Mouse (Mus musculus) lung, embryonic 14.5 days (tissue): ENCODE results near the gene Enox1. TPM values are rescaled to one million over a fixed set of nuclear protein-coding genes. Genes with fewer than 3 reads are reported as not detected.

ENCODE experiments used
- ATAC-seq: fragments of 200-750 bp; cut with Nextera tagmentation; 2 replicates; pipeline ENCODE4 v1.8.0; 2017; ENCODE audit warnings: mild to moderate bottlenecking, moderate TSS enrichment, moderate library complexity; ENCODE audit not compliant: insufficient read depth
- DNase-seq: peaks from one replicate; pipeline ENCODE4 v3.0.0-alpha.2; 2015
- H3K27ac ChIP-seq: fragments of 300-500 bp; sonication (generic); 2 replicates; pipeline ENCODE4 v1.5.1; 2014; ENCODE audit warnings: low read depth, mild to moderate bottlenecking, moderate library complexity
- H3K27me3 ChIP-seq: fragments of 300-500 bp; sonication (generic); 2 replicates; pipeline ENCODE4 v1.6.1; 2014; ENCODE audit warnings: low read length, control low read depth; ENCODE audit not compliant: insufficient read depth
- H3K36me3 ChIP-seq: fragments of 300-500 bp; sonication (generic); 2 replicates; pipeline ENCODE4 v1.6.1; 2014; ENCODE audit warnings: control low read depth; ENCODE audit not compliant: insufficient read depth
- H3K4me1 ChIP-seq: fragments of 300-500 bp; sonication (generic); 2 replicates; pipeline ENCODE4 v1.6.1; 2014; ENCODE audit warnings: antibody characterized with exemption, control low read depth; ENCODE audit not compliant: insufficient read depth
- H3K4me2 ChIP-seq: fragments of 300-500 bp; sonication (generic); 2 replicates; pipeline ENCODE4 v1.6.1; 2014; ENCODE audit warnings: mild to moderate bottlenecking
- H3K4me3 ChIP-seq: fragments of 300-500 bp; sonication (generic); 2 replicates; pipeline ENCODE4 v1.5.1; 2014; ENCODE audit warnings: low read depth, low read length
- H3K9ac ChIP-seq: fragments of 300-500 bp; sonication (generic); 2 replicates; pipeline ENCODE4 v1.6.1; 2014
- H3K9me3 ChIP-seq: fragments of 300-500 bp; sonication (generic); 2 replicates; pipeline ENCODE4 v1.6.1; 2016; ENCODE audit warnings: low read depth, low read length, control low read depth
- CTCF ChIP-seq: IDR thresholded peaks from 2 replicates; pipeline ENCODE4 v1.5.1; 2016; ENCODE audit warnings: antibody characterized with exemption, low read depth
- WGBS: fragments of 180-500 bp; shearing (Covaris S2); extraction: QIAGEN DNeasy Blood & Tissue Kit; methylation state at CpG from one replicate; pipeline ENCODE4 v1.1.7; 2014; 5-methylcytosine and 5-hydroxymethylcytosine counted together
- polyA plus RNA-seq: library from polyadenylated mRNA; unstranded; fragments of >200 nt; fragmentation: Nextera tagmentation; extraction: Ambion mirVana; gene quantifications from 2 replicates; pipeline ENCODE4 v1.2.1, GENCODE M21; 2014

Gene Enox1
- polyA plus RNA-seq, 1 experiment from 2014 or later: 2.8 TPM

- 76% methylated on average over 3 of the region's 3 CpGs for WGBS
- no peaks in the 10 kb centered on the region for H3K9me3 ChIP-seq
- H3K4me1 ChIP-seq: no peaks in the 10 kb centered on the region
- no peak overlapping the region for H3K27ac ChIP-seq
- TF ChIP-seq CTCF: no peak
- no peaks in the 10 kb centered on the region for H3K36me3 ChIP-seq
- no peak overlapping the region for H3K4me3 ChIP-seq
- no peak overlapping the region for H3K9ac ChIP-seq
- ATAC-seq (no peak), DNase-seq (no peak)
- no peaks in the 10 kb centered on the region for H3K27me3 ChIP-seq
- no peak overlapping the region for H3K4me2 ChIP-seq
These were observed 39.7 kb downstream of the Enox1 start for GRCm38 (mm10) chr14:77196246-77196645.

DNA sequence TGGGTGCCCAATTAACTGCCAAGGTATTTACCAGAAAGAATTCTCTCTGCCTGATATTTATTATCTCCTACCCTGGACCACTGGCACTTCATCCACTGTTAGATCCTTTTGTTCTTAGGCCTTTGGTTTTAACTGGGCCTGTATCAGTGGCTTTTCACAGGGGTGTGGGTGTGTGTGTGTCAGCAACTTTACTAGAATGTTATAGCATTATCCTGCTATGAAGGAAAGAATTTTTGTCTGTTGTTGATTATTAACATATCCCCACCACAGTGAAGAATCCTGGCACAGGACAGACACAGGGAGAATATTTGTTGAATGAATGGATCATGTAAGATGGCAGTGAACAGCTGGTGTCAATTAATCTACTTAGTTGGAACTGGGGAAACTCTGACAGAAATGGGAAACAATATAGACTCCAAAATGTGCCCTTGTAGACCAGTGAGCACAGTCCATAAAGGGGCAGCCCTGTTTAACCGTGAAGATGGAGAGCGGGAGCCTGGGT is 40.9 kb downstream of the Enox1 start:
- H3K4me2 ChIP-seq: no peak overlapping the region
- no peak overlapping the region for H3K9ac ChIP-seq
- H3K27me3 ChIP-seq: no peaks in the 10 kb centered on the region
- H3K36me3 ChIP-seq: no peaks in the 10 kb centered on the region
- no peak overlapping the region for H3K4me3 ChIP-seq
- WGBS: 79% methylated on average over 2 of the region's 2 CpGs
- H3K9me3 ChIP-seq: no peaks in the 10 kb centered on the region
- H3K4me1 ChIP-seq: no peaks in the 10 kb centered on the region
- no peak for TF ChIP-seq CTCF
- DNase-seq (no peak), ATAC-seq (no peak)
- H3K27ac ChIP-seq: no peak overlapping the region

DNA sequence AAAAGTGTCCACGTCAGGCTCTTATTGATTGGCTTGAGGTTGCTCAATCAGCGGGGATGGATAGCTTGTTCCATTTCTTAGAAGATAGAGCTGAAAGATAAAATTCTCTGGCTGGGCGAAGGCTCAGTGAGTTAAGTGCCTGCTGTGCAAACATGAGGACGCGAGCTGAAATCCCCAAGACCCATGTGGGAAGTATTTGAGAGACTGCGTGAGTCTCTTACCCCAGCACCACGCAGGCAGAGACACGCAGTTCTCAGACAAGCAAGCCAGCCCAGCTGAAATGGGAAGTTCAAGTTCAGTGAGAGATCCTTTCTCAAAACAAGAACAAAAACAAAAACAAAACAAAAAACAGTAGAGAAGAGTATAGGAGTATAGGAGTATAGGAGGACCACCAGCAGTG is 54.3 kb downstream of the Enox1 start:
- WGBS: 54% methylated on average over 8 of the region's 8 CpGs
- Histone ChIP-seq H3K9me3 (no peaks in the 10 kb centered on the region), H3K4me2 (no peak overlapping the region), H3K27me3 (no peaks in the 10 kb centered on the region), H3K27ac (no peak overlapping the region), H3K36me3 (no peaks in the 10 kb centered on the region), H3K9ac (no peak overlapping the region), H3K4me3 (no peak overlapping the region), H3K4me1 (no peaks in the 10 kb centered on the region)
- DNase-seq (no peak), ATAC-seq (no peak)
- TF ChIP-seq CTCF: no peak

DNA sequence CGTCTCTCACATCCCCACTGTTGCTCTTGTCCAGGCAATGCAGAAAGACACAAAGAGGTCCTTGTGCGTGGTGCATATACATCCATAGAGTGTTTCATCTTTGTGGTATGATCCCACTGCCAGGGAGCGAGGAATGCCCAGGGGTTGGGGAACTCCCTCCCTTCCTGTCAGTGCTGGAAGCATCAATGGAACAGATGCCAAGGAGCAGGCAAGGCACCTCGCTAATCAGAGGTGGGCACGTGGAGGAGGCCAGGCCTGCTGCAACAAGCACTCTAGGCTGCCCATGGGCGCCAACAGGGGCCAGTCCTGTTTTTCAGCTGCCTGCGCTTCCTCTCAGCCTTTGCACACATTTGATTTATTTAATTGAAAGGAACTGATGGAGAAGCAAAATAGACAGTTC is 56.6 kb downstream of the Enox1 start:
- Histone ChIP-seq H3K9ac (no peak overlapping the region), H3K4me1 (no peaks in the 10 kb centered on the region), H3K9me3 (no peaks in the 10 kb centered on the region), H3K27ac (no peak overlapping the region), H3K27me3 (no peaks in the 10 kb centered on the region), H3K4me3 (no peak overlapping the region), H3K36me3 (no peaks in the 10 kb centered on the region), H3K4me2 (no peak overlapping the region)
- no peak for TF ChIP-seq CTCF
- DNase-seq (no peak), ATAC-seq (no peak)
- 58% methylated on average over 7 of the region's 7 CpGs for WGBS

- H3K4me1 ChIP-seq: no peaks in the 10 kb centered on the region
- no peak overlapping the region for H3K4me3 ChIP-seq
- no peaks in the 10 kb centered on the region for H3K27me3 ChIP-seq
- H3K27ac ChIP-seq: no peak overlapping the region
- H3K4me2 ChIP-seq: no peak overlapping the region
- no peak for DNase-seq
- no peak overlapping the region for H3K9ac ChIP-seq
- ATAC-seq: no peak
- 83% methylated on average over 6 of the region's 6 CpGs for WGBS
- no peaks in the 10 kb centered on the region for H3K36me3 ChIP-seq
- H3K9me3 ChIP-seq: no peaks in the 10 kb centered on the region
- TF ChIP-seq CTCF: no peak
These were observed 58.3 kb downstream of the Enox1 start for GRCm38 (mm10) chr14:77214848-77215247.

DNA sequence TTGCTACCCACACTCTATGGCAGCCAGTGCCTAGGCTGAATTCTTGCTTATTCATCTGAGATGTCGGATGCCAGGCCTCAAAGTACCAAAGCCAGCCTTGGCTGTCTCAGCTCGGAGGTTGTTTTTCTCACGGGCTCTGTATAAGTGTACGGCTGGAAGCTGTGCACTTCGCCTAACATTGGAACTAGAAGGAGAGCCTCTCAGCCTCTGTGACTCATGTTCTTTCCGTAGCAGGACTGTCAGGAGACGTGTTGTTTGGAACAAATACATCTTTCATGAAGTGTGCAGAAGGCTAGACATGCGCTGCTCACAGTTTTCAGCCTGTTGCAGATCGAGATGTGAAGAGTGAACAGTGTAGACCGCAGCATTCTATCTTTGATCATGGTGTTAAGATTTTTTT is 68.8 kb downstream of the Enox1 start:
- TF ChIP-seq CTCF: no peak
- ATAC-seq (no peak), DNase-seq (peak; percentile 2)
- no peak overlapping the region for H3K9ac ChIP-seq
- WGBS: 60% methylated on average over 10 of the region's 10 CpGs
- no peak overlapping the region for H3K4me3 ChIP-seq
- no peaks in the 10 kb centered on the region for H3K4me1 ChIP-seq
- H3K4me2 ChIP-seq: no peak overlapping the region
- no peaks in the 10 kb centered on the region for H3K9me3 ChIP-seq
- no peaks in the 10 kb centered on the region for H3K27me3 ChIP-seq
- no peaks in the 10 kb centered on the region for H3K36me3 ChIP-seq
- no peak overlapping the region for H3K27ac ChIP-seq

DNA sequence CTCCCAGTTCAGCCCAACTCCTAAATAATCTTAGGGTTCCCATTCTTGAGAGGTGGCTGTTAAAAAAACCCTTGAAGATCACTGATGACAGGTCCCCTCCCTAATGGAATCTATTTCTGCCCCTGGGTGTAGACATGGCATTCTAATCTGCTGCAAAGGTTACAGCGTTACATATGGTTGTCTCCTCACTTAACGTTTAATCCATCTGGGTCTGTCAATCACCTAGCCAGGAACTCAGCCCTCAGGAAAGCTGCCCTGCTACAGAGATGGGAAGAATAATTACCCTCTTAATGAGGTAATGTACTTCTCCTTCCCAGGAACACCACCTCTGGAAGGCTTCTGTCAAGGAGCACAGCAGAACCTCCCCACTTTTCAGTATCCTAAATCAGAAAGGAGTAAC is 82.2 kb downstream of the Enox1 start:
- Histone ChIP-seq H3K4me2 (no peak overlapping the region), H3K4me3 (no peak overlapping the region), H3K4me1 (no peaks in the 10 kb centered on the region), H3K9ac (no peak overlapping the region), H3K27ac (no peak overlapping the region), H3K9me3 (no peaks in the 10 kb centered on the region), H3K27me3 (no peaks in the 10 kb centered on the region), H3K36me3 (no peaks in the 10 kb centered on the region)
- no peak for TF ChIP-seq CTCF
- DNase-seq: no peak
- no peak for ATAC-seq
- WGBS: 76% methylated on average over 2 of the region's 2 CpGs

DNA sequence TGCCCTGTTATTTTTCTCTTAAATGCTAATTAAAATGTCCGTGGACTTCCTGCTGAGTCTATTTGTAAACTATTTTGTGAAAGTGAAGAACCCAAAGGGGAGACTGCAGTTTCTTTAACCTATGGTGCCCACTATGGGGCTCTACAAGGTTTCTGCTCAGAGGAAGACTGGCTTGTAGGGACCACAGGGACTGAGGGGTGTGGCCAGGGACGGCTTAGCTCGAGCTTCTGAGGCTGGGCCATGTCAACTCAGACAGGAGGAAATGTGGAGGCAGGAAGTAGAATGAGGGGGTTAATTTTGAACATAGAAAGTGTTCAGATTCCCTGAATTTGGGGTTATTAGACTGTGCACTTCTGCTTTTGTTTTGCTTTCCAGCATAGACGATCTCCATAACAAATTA is 82.8 kb downstream of the Enox1 start:
- Histone ChIP-seq H3K9me3 (no peaks in the 10 kb centered on the region), H3K4me2 (no peak overlapping the region), H3K27ac (no peak overlapping the region), H3K27me3 (no peaks in the 10 kb centered on the region), H3K4me3 (no peak overlapping the region), H3K36me3 (no peaks in the 10 kb centered on the region), H3K9ac (no peak overlapping the region), H3K4me1 (no peaks in the 10 kb centered on the region)
- DNase-seq: no peak
- TF ChIP-seq CTCF: no peak
- no peak for ATAC-seq
- WGBS: 37% methylated on average over 4 of the region's 4 CpGs
